Mouse (Mus musculus) adrenal gland, postnatal 25 days (tissue): ENCODE data around the gene Tmem145. TPM values are rescaled to one million over a fixed set of nuclear protein-coding genes. Genes with fewer than 3 reads are reported as not detected.
A peak's percentile ranks its signal among the peaks of the same experiment; 100 is the strongest.
"Not testable (repeated sequence)": the region's sequence is repeated elsewhere in the genome, so short reads cannot be mapped to it uniquely, and the experiment has no call there.

Experiments used
- DNase-seq: peaks from one replicate; pipeline ENCODE4 v3.0.0; 2021; ENCODE audit warnings: mixed read lengths
- total RNA-seq: library from RNA; stranded (reverse); gene quantifications from 2 replicates; pipeline ENCODE4 v1.2.3, GENCODE M21; 2021

Gene Tmem145
- total RNA-seq, 1 experiment from 2014 or later: 3.7 TPM

DNA sequence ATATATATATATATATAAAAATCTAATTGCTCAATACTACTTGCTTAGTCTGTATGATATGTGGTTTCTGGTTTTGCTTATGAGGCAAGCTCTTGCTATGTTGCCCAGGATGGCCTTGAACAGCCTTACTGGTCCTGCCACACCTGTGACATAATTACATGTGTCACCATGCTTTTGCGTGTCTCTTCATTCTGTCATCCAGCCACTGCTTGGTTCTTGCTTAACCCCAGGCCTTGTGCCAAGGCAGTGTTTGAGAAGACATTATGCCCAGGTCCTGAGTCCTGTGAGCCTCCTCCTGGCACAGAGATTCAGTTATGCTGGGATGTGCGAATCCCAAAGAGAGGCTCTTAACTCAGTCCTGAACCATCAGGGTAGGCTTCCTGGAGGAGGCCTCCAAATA, 17.3 kb downstream of the Tmem145 start:
- DNase-seq: peak; percentile 46

DNA sequence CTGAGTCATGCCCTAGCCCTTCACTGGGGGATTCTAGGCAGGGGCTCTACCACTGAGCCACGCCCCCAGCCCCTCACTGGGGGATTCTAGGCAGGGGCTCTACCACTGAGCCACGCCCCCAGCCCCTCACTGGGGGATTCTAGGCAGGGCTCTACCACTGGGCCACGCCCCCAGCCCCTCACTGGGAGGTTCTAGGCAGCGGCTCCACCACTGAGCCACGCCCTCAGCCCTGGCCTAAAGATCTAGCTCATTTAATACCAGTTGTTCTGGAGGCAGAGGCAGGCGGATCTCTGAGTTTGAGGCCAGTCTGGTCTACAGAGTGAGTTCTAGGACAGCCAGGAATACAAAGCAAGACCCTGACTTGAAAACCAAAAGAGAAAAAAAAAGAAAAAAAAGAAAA, 19.5 kb downstream of the Tmem145 start:
- not testable (repeated sequence) for DNase-seq

DNA sequence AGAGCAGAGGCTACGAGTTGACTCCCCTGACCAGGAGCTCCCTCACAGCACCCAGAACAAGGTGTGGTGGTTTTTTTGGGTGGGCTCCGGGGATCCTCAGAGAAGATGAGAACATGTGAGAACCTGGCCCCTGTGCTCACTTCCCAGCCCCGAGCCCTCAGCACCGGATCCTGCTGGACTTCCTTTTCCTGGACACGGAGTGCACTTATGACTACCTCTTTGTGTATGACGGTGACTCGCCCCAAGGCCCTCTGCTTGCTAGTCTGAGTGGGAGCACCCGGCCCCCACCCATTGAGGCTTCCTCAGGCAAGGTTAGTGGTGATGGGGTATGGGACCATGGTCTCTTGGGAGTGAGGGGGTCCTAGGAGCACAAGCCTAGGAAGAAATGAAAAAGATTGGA, 20.3 kb downstream of the Tmem145 start:
- no peak for DNase-seq

DNA sequence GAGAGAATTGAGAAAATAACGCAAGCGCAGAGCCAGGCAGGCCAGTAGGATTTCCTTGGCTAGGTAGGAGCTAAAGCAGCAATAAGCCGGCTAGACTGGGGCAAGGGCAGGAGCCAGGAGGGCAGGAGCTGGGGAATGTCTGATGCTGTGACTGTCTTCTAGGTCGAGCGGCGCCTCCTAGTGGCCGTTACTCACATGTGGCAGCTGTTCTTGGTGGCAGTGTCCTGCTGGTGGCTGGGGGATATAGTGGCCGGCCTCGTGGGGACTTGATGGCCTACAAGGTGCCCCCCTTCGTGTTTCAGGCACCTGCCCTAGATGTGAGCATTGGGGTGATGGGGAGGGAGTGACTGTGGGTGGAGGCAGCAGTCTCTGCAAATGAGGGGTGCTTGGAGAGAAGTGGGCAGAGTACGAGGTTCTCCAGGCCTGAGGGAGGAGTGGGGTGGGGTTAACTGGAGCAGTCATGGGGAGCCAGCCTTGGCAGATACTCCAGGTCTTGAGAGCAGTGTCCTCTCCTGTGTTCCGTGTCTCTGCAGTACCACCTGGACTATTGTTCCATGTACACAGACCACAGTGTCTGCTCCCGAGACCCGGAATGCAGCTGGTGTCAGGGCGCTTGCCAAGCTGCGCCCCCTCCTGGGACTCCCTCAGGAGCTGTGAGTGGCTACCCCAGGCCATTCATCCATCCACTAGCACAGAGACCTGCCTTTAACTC, 27.8 kb downstream of the Tmem145 start:
- DNase-seq: peak; percentile 72

DNA sequence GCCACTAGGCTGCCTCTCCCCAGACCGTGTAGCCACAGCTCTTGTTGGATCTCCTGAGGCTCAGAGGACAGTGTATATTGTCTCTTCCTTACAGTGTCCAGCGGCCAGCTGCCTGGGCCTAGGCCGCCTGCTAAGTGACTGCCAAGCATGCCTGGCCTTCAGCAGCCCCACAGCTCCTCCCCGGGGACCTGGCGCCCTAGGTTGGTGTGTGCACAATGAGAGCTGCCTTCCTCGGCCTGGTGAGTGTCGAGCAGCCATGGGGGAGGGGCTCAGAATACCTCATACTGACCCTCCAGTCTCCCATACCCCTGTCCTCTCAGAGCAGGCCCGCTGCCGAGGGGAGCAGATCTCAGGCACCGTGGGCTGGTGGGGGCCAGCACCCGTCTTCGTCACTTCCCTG, 28.6 kb downstream of the Tmem145 start:
- no peak for DNase-seq

DNA sequence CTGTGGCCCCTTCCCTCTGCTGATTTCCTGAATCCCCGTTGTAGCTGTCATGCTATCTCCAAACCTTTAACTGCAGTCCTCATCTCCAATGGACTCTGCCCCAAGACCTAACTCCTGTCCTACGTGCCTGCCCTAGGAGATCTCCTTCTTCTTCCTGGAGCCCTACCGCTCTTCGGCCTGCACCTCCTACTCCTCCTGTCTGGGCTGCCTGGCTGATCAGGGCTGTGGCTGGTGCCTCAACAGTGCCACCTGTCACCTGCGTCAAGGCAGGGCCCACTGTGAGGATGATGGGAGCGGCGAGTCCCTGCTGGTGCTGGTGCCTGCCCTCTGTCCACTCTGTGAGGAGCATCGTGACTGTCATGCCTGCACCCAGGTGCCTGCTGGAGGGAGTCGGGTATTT, 33.4 kb downstream of the Tmem145 start:
- DNase-seq: no peak

DNA sequence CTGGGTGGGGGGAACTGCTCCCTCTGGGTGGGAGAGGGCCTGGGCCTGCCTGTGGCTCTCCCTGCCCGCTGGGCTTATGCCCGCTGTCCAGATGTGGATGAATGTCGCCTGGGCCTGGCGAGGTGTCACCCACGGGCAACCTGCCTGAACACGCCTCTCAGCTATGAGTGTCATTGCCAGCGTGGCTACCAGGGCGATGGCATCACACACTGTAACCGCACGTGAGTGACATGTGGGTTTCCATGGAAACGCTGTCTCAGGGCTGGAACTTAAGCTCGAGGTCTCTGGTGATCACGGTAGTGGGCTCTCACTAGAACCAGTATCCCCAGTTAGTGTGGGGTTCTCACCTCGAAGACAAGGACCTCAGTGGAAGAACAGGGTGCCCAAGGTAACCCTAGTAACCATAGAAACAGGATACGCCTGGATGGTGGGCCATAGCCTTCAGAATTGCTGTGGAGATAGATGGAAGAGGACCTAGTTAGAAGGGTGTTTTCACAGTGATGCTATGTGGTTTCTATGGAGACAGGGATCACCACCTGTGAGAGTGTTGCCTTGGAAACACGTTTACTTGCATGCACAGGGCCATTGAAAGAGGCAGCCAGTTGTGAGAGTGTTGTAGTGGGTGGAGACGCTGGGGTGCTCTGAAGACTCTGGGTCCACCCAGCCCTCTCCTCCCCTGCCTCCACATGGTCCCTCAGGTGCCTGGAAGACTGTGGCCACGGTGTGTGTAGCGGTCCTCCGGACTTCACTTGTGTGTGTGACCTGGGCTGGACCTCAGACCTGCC, 35.3 kb downstream of the Tmem145 start:
- DNase-seq: no peak

DNA sequence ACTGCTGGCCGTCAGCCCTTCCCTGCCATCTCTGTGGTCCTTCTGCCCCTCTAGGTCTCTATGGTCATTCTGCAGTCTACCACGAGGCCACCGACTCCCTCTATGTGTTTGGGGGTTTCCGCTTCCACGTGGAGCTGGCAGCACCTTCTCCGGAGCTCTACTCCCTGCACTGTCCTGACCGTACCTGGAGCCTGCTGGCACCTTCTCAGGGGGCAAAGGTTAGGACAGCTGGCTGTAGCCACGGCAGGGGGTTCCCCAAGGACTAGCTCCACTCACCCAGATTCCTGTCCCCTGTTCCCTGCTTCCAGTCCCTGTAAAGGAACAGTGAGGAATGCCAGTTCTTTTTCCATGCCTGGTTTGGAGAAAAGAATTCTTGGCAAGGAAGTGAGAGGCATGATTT, 43.0 kb downstream of the Tmem145 start:
- no peak for DNase-seq

DNA sequence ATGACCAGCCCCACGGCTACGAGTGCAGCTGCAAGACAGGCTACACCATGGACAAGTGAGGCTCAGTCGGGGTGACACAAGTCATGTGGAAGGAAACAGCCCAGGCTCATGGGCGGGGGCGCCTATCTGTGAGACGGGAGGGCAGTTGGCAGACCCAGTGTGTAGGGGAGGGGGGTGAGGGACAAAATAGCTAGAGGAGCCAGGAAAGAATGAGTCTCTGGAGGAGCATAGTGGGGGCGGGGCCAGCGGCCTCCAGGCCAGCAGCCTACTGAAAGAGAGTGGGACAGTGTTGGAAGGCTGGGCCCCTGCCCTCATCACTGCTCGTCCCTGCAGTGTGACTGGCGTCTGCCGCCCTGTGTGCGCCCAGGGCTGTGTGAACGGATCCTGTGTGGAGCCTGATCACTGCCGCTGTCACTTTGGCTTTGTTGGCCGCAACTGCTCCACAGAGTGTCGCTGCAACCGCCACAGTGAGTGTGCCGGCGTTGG, 52.9 kb downstream of the Tmem145 start:
- DNase-seq: no peak

DNA sequence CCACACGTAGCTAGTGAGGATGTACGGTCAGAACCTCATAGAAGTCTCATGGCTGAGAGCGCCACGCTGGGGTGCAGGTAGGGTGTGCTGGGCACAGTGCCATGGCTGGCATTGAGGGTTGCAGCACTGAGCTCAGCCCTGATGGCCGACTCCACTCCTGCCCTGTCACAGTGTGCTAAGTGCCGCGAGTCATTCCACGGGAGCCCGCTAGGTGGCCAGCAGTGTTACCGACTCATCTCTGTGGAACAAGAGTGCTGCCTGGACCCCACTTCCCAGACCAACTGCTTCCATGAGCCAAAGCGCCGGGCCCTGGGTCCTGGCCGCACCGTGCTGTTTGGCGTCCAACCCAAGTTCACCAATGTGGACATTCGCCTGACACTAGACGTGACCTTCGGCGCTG, 57.2 kb downstream of the Tmem145 start:
- peak; percentile 63 for DNase-seq

DNA sequence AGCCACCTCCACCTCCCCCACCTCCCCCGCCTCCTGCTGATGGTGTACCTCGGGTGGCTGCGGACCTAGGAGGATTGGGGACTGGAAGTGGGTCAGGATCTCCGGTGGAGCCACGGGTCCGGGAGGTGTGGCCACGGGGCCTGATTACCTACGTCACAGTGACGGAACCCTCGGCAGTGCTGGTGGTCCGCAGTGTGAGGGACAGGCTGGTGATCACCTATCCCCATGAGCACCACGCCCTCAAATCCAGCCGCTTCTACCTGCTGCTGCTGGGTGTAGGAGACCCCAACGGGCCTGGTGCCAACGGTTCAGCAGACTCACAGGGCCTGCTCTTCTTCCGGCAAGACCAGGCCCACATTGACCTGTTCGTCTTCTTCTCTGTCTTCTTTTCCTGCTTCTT, 57.7 kb downstream of the Tmem145 start:
- no peak for DNase-seq

Other genes with a start within 250 kb of the Tmem145 start
- gene Grik5, start 233.8 kb upstream of the Tmem145 start, total RNA-seq: 15.4 and 22.6 TPM in 2 replicates
- 21.0 and 23.3 TPM in 2 replicates for gene Zfp574, start 233.5 kb upstream of the Tmem145 start, total RNA-seq
- 0.67 and 1.0 TPM in 2 replicates for gene Pou2f2, start 126.4 kb upstream of the Tmem145 start, total RNA-seq
- gene Dedd2, start 85.5 kb upstream of the Tmem145 start, total RNA-seq: 17.5 and 18.0 TPM in 2 replicates
- gene Zfp526, start 84.7 kb upstream of the Tmem145 start, total RNA-seq: 14.6 and 16.0 TPM in 2 replicates
- 97.4 and 108 TPM in 2 replicates for gene Gsk3a, start 68.3 kb upstream of the Tmem145 start, total RNA-seq
- 19.4 and 33.2 TPM in 2 replicates for gene Erf, start 55.3 kb upstream of the Tmem145 start, total RNA-seq
- 134 and 146 TPM in 2 replicates for gene Cic, start 38.4 kb upstream of the Tmem145 start, total RNA-seq
- 31.9 and 35.8 TPM in 2 replicates for gene Pafah1b3, start 8.1 kb upstream of the Tmem145 start, total RNA-seq
- not detected in 2 replicates for gene Prr19, start 4.7 kb upstream of the Tmem145 start, total RNA-seq
- 56.9 and 77.1 TPM in 2 replicates for gene Megf8, start 11.1 kb downstream of the Tmem145 start, total RNA-seq
- gene Cnfn, start 63.6 kb downstream of the Tmem145 start, total RNA-seq: not detected in 2 replicates
- 295 and 303 TPM in 2 replicates for gene Lipe, start 92.6 kb downstream of the Tmem145 start, total RNA-seq
- gene Cxcl17, start 106.8 kb downstream of the Tmem145 start, total RNA-seq: not detected in 2 replicates
- gene Ceacam1, start 171.5 kb downstream of the Tmem145 start, total RNA-seq: 19.9 and 22.7 TPM in 2 replicates
- 2.3 and 2.7 TPM in 2 replicates for gene Ceacam2, start 233.8 kb downstream of the Tmem145 start, total RNA-seq